Mouse (Mus musculus): Measurements from ENCODE around the gene Msx2.

Gene Msx2

DNA sequence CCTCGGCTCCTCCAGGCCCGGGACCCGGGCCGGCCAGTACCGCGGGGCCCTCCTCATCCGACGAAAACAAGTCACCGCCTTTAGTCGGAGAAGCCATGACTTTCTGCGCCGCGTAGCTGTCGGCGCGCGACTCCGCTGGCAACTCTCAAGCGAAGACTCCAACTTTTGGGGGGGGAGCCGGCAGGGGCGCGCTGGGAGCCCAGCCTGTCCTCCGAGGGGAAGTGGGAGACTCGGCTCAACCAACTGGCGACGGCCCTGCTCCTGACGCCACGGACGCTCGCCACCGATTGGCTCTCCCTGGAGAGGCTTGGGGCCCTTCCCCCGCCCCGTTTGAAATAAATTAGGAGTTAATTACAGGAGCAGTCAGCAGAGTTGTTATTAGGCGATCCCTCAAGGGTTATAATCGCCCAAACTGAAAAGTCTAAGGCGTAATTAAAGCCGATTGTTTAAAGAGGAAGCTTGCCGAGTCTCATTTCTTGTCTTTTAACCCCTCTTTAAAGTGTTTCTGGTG is at the start of gene Msx2:
TSS of gene Msx2 (minus strand) at position 461 of the 511 bp plus-strand sequence.
- DNase-seq (ENCODE audit: low read depth in 2 of 2, low spot score in 2 of 2), result no peak

DNA sequence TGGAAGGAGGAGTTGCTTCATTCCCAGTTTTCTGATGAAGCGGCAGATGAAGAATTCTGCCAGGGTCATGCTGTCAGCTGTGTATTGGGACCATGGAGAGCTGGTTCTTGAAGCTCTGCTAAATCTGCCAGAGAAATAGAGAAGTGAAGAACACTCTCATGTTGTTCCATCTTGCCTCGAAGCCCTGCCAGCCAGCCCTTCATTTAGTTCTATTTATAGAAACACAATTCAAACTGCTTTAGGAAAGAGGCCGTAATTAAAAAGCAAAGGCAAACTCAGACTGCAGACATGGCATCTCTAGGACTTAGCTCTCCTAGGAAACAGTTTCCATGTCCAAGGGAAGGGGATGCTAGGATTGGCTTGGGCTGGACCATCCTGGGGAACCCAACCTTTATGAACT is 48.6 kb upstream of the Msx2 start:
- DNase-seq (ENCODE audit: low read depth in 2 of 2, low spot score in 2 of 2), result no peak

DNA sequence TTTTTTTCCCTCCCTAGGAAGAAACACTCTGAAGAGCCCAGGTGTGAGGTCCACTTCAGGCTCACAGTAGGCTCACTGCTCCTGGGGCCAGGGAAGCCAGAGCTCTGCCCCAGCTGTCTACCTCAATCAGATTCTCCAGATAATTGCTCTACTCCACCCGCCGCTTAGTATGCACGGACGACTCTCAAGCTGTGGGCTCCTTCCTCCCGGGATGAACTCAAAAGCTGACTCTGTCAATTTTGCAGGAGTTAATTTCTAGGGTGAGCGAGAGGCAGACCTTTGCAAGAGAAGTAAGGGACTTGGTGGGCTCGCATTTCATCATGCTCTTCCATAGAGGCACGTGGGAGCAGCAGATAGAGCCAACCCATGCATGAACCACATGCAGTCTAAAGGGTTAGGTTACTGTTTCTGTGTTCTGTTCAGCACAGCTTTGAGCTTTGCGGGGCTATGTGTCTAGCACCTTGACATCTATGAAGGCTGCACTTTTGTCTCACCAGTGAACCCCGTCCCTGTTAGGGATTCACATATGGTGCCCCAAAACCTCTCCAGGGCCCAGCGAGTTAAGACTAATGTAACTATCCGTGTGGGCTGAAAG is 47.6 kb upstream of the Msx2 start:
- no peak for DNase-seq (ENCODE audit: low read depth in 2 of 2, low spot score in 2 of 2)

GRCm38 (mm10) chr13:53519727-53520126 is 46.9 kb upstream of the Msx2 start:
- DNase-seq (ENCODE audit: low read depth in 2 of 2, low spot score in 2 of 2), result no peak

- no peak for DNase-seq (ENCODE audit: low read depth in 2 of 2, low spot score in 2 of 2)
Measured at GRCm38 (mm10) chr13:53518306-53518705, 45.4 kb upstream of the Msx2 start.

- no peak for DNase-seq (ENCODE audit: low read depth in 2 of 2, low spot score in 2 of 2)
Measured at GRCm38 (mm10) chr13:53514574-53514973, 41.7 kb upstream of the Msx2 start.

DNA sequence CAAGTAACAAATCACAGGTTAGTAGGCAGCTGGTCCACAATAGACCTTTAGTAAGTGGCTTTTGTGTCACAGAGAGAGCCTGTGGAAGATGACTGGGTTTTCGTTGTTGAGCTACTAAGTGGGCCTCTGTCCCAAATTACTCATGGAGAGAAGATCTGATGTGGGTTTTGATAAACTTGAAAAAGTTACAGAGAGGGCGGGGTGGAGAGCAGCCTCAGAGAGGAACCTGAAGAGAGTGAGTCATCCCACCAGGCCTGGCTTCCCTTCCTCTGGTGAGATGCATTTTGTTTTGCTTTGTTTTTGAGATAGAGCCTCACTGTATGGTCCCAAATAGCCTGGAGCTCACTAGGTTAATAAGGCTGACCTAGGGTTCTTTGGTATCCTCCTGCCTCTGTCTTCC is 38.5 kb upstream of the Msx2 start:
- no peak for DNase-seq (ENCODE audit: low read depth in 2 of 2, low spot score in 2 of 2)

GRCm38 (mm10) chr13:53502406-53502805 is 29.5 kb upstream of the Msx2 start:
- DNase-seq (ENCODE audit: low read depth in 2 of 2, low spot score in 2 of 2), result no peak

- DNase-seq (ENCODE audit: low read depth in 2 of 2, low spot score in 2 of 2), result no peak
Measured at GRCm38 (mm10) chr13:53501561-53502253, 28.8 kb upstream of the Msx2 start.

DNA sequence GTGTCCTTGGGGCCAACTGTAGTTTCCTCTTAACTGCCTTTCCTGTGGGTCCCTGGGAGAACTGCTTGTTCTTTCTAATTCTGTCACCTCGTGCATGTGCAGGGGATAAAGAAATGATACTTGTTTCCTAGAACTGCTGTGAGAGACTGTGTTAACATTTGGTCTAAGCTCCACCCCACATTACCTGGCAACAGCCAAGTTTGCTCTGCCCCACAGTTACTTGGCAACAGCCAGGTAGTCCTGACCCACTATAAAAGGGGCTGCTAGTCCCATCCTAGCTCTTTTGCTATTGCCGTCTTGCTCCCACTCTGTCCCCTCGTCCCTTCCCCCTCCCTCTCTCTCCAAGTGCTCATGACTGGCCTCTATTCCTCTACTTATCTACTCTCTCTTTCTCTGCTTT is 28.2 kb upstream of the Msx2 start:
- no peak for DNase-seq (ENCODE audit: low read depth in 2 of 2, low spot score in 2 of 2)

DNA sequence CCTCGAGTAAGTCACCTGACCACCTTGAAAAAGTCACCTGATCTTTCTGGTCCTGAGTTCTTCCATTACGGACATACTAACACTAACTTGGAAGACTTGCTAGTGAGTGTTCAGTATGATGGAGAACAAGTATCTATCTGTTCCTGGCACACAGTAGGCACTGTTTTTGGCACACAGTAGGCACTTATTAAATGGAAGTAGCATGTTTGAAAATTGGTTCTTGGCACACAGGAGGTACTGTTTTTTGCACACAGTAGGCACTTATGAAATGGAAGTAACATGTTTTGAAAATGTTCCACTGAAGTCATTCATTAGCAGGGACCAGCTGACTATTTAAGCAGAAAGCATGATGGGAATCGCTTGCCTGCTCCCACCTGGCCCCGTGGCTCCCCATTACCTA is 13.6 kb upstream of the Msx2 start:
- no peak for DNase-seq (ENCODE audit: low read depth in 2 of 2, low spot score in 2 of 2)

GRCm38 (mm10) chr13:53475701-53476188 is 2.9 kb upstream of the Msx2 start:
- no peak for DNase-seq (ENCODE audit: low read depth in 2 of 2, low spot score in 2 of 2)

- no peak for DNase-seq (ENCODE audit: low read depth in 2 of 2, low spot score in 2 of 2)
Measured at GRCm38 (mm10) chr13:53474491-53474890, 1.6 kb upstream of the Msx2 start.

DNA sequence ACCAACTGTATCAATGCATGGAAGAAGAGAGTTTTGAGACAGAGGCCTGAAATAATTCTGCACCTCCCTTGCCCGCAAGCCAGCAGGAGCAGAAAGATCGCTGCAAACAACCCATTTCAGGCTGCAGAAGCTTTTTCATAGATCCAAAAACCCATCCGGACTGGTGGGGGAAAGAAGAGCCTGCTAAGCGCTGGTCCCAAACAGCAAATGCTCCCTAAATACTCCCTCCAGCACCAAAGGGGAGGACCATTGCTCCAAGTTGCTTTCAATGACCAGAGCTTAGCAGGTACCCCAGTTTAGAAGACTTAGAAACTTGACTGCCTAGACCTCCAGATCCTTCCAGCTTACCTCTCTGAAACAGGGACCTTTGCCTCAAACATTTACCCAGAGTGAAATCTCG is 1.1 kb upstream of the Msx2 start:
- no peak for DNase-seq (ENCODE audit: low read depth in 2 of 2, low spot score in 2 of 2)

- no peak for DNase-seq (ENCODE audit: low read depth in 2 of 2, low spot score in 2 of 2)
Measured at GRCm38 (mm10) chr13:53473291-53473690, 417 bp upstream of the Msx2 start.

DNA sequence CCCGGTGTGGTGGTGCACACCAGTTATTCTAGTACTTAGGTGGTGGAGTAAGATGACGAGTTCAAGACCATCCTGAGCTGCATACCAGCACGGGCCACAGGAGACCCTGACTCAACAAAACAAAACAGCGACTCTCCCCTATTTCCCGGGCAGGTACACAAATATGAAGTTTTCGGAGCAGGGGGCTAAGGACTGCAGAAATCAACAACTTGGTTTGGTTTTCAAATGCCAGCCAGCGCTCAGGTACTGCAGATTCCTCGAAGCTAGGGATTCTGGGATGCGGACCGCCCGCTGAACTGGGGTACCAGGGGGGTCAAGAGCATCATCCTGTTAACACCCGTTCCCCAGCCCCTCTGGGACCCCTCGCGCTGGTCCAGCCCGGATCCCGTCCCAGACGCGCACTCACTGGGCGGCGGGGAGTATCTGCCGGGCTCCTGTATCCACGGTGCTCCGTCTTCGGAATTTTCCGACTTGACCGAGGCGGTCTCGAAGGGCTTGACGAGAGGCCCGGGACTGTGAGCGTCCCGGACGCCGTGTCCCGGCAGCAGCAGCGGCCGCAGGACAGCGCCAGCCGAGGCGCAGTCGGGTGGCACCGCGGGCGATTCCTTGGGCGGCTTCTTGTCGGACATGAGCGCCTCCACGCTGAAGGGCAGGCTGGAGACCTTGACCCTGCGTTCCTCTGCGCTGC is 804 bp downstream of the Msx2 start:
- no peak for DNase-seq (ENCODE audit: low read depth in 2 of 2, low spot score in 2 of 2)

DNA sequence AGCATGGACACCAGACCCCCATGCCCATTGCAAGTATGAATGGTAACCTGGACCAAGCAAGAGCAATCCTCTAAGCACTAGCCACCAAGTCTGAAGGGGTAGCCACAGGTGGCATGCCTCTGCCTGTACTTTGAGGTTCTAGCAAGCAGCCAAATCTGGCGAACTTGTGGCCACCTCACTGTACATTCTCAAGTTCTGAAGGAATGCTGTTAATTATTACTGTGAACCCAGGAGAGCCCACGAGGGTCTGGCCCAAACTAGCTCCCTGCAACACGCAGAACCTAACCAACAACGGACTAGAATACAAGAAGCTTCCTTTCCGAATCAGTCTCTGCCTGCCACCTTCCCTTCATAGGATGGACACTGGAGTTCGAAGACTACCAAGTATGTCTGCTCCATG is 1.5 kb downstream of the Msx2 start:
- no peak for DNase-seq (ENCODE audit: low read depth in 2 of 2, low spot score in 2 of 2)

DNA sequence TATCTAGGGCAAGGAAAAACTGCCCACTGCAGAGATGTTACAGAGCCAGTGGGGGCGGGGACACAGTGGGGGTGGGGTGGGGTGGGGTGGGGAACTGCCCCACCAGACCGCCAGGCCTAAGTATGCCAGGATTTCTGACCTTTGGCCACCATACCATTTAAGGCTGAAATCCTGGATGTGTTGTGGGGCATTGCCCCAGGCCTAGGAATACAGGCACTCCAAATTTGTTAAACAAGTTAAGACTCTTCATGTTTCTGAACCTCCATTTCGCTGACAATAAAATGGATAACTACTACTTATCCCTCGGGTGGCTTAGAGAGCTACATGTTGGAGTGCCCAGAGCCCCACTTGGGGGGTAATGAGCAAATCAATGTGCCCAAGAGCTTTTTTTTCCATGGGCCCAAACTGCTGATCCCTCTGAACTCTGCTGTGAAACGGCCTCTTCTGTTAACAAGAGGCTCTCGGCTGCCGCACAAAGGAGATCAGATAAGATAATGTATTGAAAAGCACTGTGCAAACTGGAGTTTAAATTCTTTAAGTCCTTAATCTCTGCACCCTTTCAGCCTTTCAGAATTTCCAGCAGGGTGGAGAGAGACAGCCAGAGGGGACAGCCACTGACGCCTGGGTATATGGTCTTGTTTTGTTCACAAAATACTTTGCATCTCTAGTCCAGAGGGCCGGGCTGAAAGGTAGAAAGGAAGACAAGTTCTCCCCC is 2.3 kb downstream of the Msx2 start:
- no peak for DNase-seq (ENCODE audit: low read depth in 2 of 2, low spot score in 2 of 2)

GRCm38 (mm10) chr13:53469756-53470155 is 3.1 kb downstream of the Msx2 start:
- no peak for DNase-seq (ENCODE audit: low read depth in 2 of 2, low spot score in 2 of 2)

- DNase-seq (ENCODE audit: low read depth in 2 of 2, low spot score in 2 of 2), result no peak
Measured at GRCm38 (mm10) chr13:53468171-53468570, 4.7 kb downstream of the Msx2 start.

DNA sequence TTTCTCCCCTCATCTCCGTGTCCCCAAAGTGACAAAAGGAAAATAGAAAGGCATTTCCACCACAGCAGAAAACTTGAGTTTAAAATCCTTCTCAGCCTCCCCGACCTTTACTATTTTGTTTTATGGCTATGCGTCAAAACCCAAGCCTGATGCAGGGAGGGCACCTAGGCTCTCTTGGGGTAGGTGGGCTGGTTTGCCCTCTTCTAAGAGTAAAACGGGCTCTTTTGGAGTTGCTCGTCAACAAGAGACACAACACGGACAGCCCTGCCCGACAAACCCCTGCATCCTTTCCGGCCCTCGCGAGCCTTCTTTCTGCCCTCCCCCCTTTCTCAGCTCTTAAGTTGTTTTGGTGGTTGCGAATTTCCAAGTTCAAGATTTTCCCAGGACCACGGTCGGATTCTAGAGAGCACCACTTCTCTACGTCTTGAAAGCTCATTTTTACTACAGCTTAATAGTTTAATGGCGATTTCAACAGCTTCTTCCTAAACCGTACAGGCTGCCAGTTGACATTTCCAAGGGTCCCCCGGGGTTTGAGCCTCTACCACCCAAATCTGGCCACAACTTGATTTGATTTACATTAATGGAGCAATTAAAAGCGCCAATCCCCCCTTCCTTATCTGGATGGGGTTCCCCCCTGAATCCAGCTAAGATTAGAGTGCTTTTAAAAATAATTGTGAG is 6.5 kb downstream of the Msx2 start:
- DNase-seq (ENCODE audit: low read depth in 2 of 2, low spot score in 2 of 2), result no peak

Measured in CD8-positive naive resting alpha-beta T cell, adult 2 months (primary cell).